Mouse (Mus musculus) limb, embryonic 11.5 days (tissue): ENCODE measurements around the gene Uvrag. TPM values are rescaled to one million over a fixed set of nuclear protein-coding genes. Genes with fewer than 3 reads are reported as not detected.

Experiments
- ATAC-seq: fragments of 200-750 bp; cut with Nextera tagmentation; 2 replicates; pipeline ENCODE4 v1.8.0; 2017; ENCODE audit warnings: low read depth; ENCODE audit not compliant: insufficient number of reproducible peaks, low FRiP score, low TSS enrichment
- DNase-seq: peaks from one replicate; pipeline ENCODE4 v3.0.0-alpha.2; 2015; ENCODE audit warnings: low spot score
- H3K27ac ChIP-seq: fragments of 300-500 bp; sonication (generic); replicated peaks from 2 replicates; pipeline ENCODE4 v1.5.1; 2014; ENCODE audit warnings: low read depth, mild to moderate bottlenecking, low read length
- H3K27me3 ChIP-seq: fragments of 300-500 bp; sonication (generic); 2 replicates; pipeline ENCODE4 v1.6.1; 2014; ENCODE audit warnings: mild to moderate bottlenecking, low read length, mixed read lengths; ENCODE audit not compliant: control insufficient read depth, insufficient read depth
- H3K36me3 ChIP-seq: fragments of 300-500 bp; sonication (generic); 2 replicates; pipeline ENCODE4 v1.6.1; 2014; ENCODE audit warnings: mild to moderate bottlenecking, low read length, moderate library complexity, mixed read lengths; ENCODE audit not compliant: control insufficient read depth, insufficient read depth
- H3K4me1 ChIP-seq: fragments of 300-500 bp; sonication (generic); 2 replicates; pipeline ENCODE4 v1.6.1; 2014; ENCODE audit warnings: low read length, mixed read lengths; ENCODE audit not compliant: control insufficient read depth, insufficient read depth
- H3K4me2 ChIP-seq: fragments of 300-500 bp; sonication (generic); 2 replicates; pipeline ENCODE4 v1.6.1; 2014; ENCODE audit warnings: low read depth, mild to moderate bottlenecking, moderate library complexity; ENCODE audit not compliant: severe bottlenecking
- H3K4me3 ChIP-seq: fragments of 300-500 bp; sonication (generic); 2 replicates; pipeline ENCODE4 v1.5.1; 2014; ENCODE audit warnings: low read depth, low read length
- H3K9ac ChIP-seq: fragments of 300-500 bp; sonication (generic); 2 replicates; pipeline ENCODE4 v1.6.1; 2014; ENCODE audit warnings: mild to moderate bottlenecking, low read length
- H3K9me3 ChIP-seq: fragments of 300-500 bp; sonication (generic); 2 replicates; pipeline ENCODE4 v1.6.1; 2016; ENCODE audit warnings: low read length; ENCODE audit not compliant: control insufficient read depth
- WGBS: fragments of 180-500 bp; shearing (Covaris S2); extraction: QIAGEN DNeasy Blood & Tissue Kit; methylation state at CpG from one replicate; pipeline ENCODE4 v1.1.7; 2014; 5-methylcytosine and 5-hydroxymethylcytosine counted together
- polyA plus RNA-seq: library from polyadenylated mRNA; unstranded; fragments of >200 nt; fragmentation: Nextera tagmentation; extraction: Ambion mirVana; gene quantifications from 2 replicates; pipeline ENCODE4 v1.2.1, GENCODE M21; 2014

The Uvrag gene
- polyA plus RNA-seq, 1 experiment from 2014 or later: 11.8 TPM

- Histone ChIP-seq H3K36me3 (no peaks in the 10 kb centered on the region), H3K4me1 (peaks cover 14% of the 10 kb centered on the region), H3K9me3 (no peaks in the 10 kb centered on the region), H3K4me3 (no peak overlapping the region), H3K4me2 (no peak overlapping the region), H3K27me3 (no peaks in the 10 kb centered on the region), H3K9ac (peak overlapping the region; percentile 8; the same call in 1 of the 2 replicates), H3K27ac (no peak overlapping the region; the same call in 1 of the 2 replicates)
- WGBS: 8% methylated on average over 12 of the region's 12 CpGs
- DNase-seq (peak; percentile 71), ATAC-seq (peak; percentile 7; the same call in 1 of the 2 replicates)
Observed at GRCm38 (mm10) chr7:98870791-98871190, 270.1 kb downstream of the Uvrag start.

- ATAC-seq (no peak), DNase-seq (no peak)
- Histone ChIP-seq H3K27ac (no peak overlapping the region), H3K9ac (no peak overlapping the region), H3K27me3 (no peaks in the 10 kb centered on the region), H3K9me3 (no peaks in the 10 kb centered on the region), H3K36me3 (no peaks in the 10 kb centered on the region), H3K4me3 (no peak overlapping the region), H3K4me1 (peaks cover 17% of the 10 kb centered on the region), H3K4me2 (no peak overlapping the region)
- WGBS: 68% methylated on average over 3 of the region's 3 CpGs
Observed at GRCm38 (mm10) chr7:98869070-98869469, 271.9 kb downstream of the Uvrag start.

GRCm38 (mm10) chr7:98867794-98868150, 273.2 kb downstream of the Uvrag start:
- Histone ChIP-seq H3K4me3 (no peak overlapping the region), H3K27ac (no peak overlapping the region), H3K4me1 (peaks cover 21% of the 10 kb centered on the region), H3K4me2 (no peak overlapping the region), H3K36me3 (no peaks in the 10 kb centered on the region), H3K9ac (no peak overlapping the region), H3K27me3 (no peaks in the 10 kb centered on the region), H3K9me3 (no peaks in the 10 kb centered on the region)
- 89% methylated on average over 2 of the region's 2 CpGs for WGBS
- DNase-seq (no peak), ATAC-seq (no peak)

- Histone ChIP-seq H3K4me2 (no peak overlapping the region), H3K36me3 (no peaks in the 10 kb centered on the region), H3K9me3 (no peaks in the 10 kb centered on the region), H3K4me1 (peaks cover 21% of the 10 kb centered on the region), H3K27ac (no peak overlapping the region), H3K4me3 (no peak overlapping the region), H3K9ac (no peak overlapping the region), H3K27me3 (no peaks in the 10 kb centered on the region)
- DNase-seq (no peak), ATAC-seq (no peak)
- WGBS: 15% methylated on average over 12 of the region's 12 CpGs
Observed at GRCm38 (mm10) chr7:98867053-98867793, 273.7 kb downstream of the Uvrag start.

- Histone ChIP-seq H3K9ac (no peak overlapping the region), H3K27ac (no peak overlapping the region), H3K9me3 (no peaks in the 10 kb centered on the region), H3K27me3 (no peaks in the 10 kb centered on the region), H3K4me2 (no peak overlapping the region), H3K36me3 (no peaks in the 10 kb centered on the region), H3K4me1 (peaks cover 17% of the 10 kb centered on the region), H3K4me3 (no peak overlapping the region)
- ATAC-seq: no peak
- no peak for DNase-seq
- WGBS: 40% methylated on average over 9 of the region's 9 CpGs
Observed at GRCm38 (mm10) chr7:98863969-98864718, 276.8 kb downstream of the Uvrag start.

- Histone ChIP-seq H3K4me2 (no peak overlapping the region), H3K4me1 (peaks cover 15% of the 10 kb centered on the region), H3K36me3 (no peaks in the 10 kb centered on the region), H3K27ac (no peak overlapping the region), H3K9ac (no peak overlapping the region), H3K27me3 (no peaks in the 10 kb centered on the region), H3K4me3 (no peak overlapping the region), H3K9me3 (no peaks in the 10 kb centered on the region)
- ATAC-seq: no peak
- 71% methylated on average over 5 of the region's 5 CpGs for WGBS
- no peak for DNase-seq
Observed at GRCm38 (mm10) chr7:98862994-98863393, 277.9 kb downstream of the Uvrag start.

- 3% methylated on average over 2 of the region's 2 CpGs for WGBS
- Histone ChIP-seq H3K9me3 (no peaks in the 10 kb centered on the region), H3K27ac (no peak overlapping the region), H3K4me2 (no peak overlapping the region), H3K4me1 (peaks cover 33% of the 10 kb centered on the region), H3K9ac (no peak overlapping the region), H3K36me3 (no peaks in the 10 kb centered on the region), H3K4me3 (no peak overlapping the region), H3K27me3 (no peaks in the 10 kb centered on the region)
- no peak for ATAC-seq
- DNase-seq: no peak
Observed at GRCm38 (mm10) chr7:98861002-98861401, 279.9 kb downstream of the Uvrag start.

- WGBS: 79% methylated on average over 3 of the region's 3 CpGs
- no peak overlapping the region for H3K27ac ChIP-seq
- H3K27me3 ChIP-seq: no peaks in the 10 kb centered on the region
- H3K9me3 ChIP-seq: no peaks in the 10 kb centered on the region
- peaks cover 21% of the 10 kb centered on the region for H3K4me1 ChIP-seq
- no peak overlapping the region for H3K9ac ChIP-seq
- no peak overlapping the region for H3K4me3 ChIP-seq
- ATAC-seq (no peak), DNase-seq (no peak)
- H3K36me3 ChIP-seq: no peaks in the 10 kb centered on the region
- H3K4me2 ChIP-seq: no peak overlapping the region
Observed at GRCm38 (mm10) chr7:98857094-98857493, 283.8 kb downstream of the Uvrag start.
